Mouse (Mus musculus): ENCODE measurements around the gene Crygc.
"Not testable (repeated sequence)": the region's sequence is repeated elsewhere in the genome, so short reads cannot be mapped to it uniquely, and the experiment has no call there.

Crygc gene

GRCm38 (mm10) chr1:65063352-65063751 lies 10.1 kb downstream of the Crygc start, which contains the start of gene Crygd:
Crygd (minus strand) TSS chr1:65063452.
- DNase-seq (ENCODE audit: low spot score in 2 of 2), result no peak

GRCm38 (mm10) chr1:65052140-65052539 lies 21.3 kb downstream of the Crygc start:
- no peak for DNase-seq (ENCODE audit: low spot score in 2 of 2)

GRCm38 (mm10) chr1:65051696-65052095 lies 21.8 kb downstream of the Crygc start:
- DNase-seq (ENCODE audit: low spot score in 2 of 2), result no peak

GRCm38 (mm10) chr1:65050952-65051351 lies 22.5 kb downstream of the Crygc start, which contains the start of gene Cryge:
Cryge (minus strand) TSS chr1:65051149.
- not testable (repeated sequence) for DNase-seq (ENCODE audit: low spot score in 2 of 2)

- DNase-seq (ENCODE audit: low spot score in 2 of 2), result no peak
Measured at GRCm38 (mm10) chr1:65048781-65049180, 24.7 kb downstream of the Crygc start.

- peak in 1 of 2 experiments; percentile 3 for DNase-seq (ENCODE audit: low spot score in 2 of 2)
Measured at GRCm38 (mm10) chr1:65046401-65047109, 26.9 kb downstream of the Crygc start.

GRCm38 (mm10) chr1:65043433-65043832 lies 30.1 kb downstream of the Crygc start:
- no peak for DNase-seq (ENCODE audit: low spot score in 2 of 2)

GRCm38 (mm10) chr1:65041837-65042236 lies 31.7 kb downstream of the Crygc start:
- no peak for DNase-seq (ENCODE audit: low spot score in 2 of 2)

- no peak for DNase-seq (ENCODE audit: low spot score in 2 of 2)
Measured at GRCm38 (mm10) chr1:65040806-65041205, 32.7 kb downstream of the Crygc start.

GRCm38 (mm10) chr1:65039679-65040078 lies 33.8 kb downstream of the Crygc start:
- no peak for DNase-seq (ENCODE audit: low spot score in 2 of 2)

- no peak for DNase-seq (ENCODE audit: low spot score in 2 of 2)
Measured at GRCm38 (mm10) chr1:65037542-65037941, 35.9 kb downstream of the Crygc start.

GRCm38 (mm10) chr1:65035513-65035912 lies 38.0 kb downstream of the Crygc start:
- no peak for DNase-seq (ENCODE audit: low spot score in 2 of 2)

- no peak for DNase-seq (ENCODE audit: low spot score in 2 of 2)
Measured at GRCm38 (mm10) chr1:65032641-65033040, 40.8 kb downstream of the Crygc start, which contains the start of gene Akr1cl. Akr1cl (minus strand) TSS chr1:65032759.

- no peak for DNase-seq (ENCODE audit: low spot score in 2 of 2)
Measured at GRCm38 (mm10) chr1:65028206-65028605, 45.3 kb downstream of the Crygc start.

Data from thymus, postnatal 10 days (tissue).